Mouse (Mus musculus): ENCODE data around the gene Pdp2. TPM values are rescaled to one million over a fixed set of nuclear protein-coding genes. Genes with fewer than 3 reads are reported as not detected.
A peak's percentile ranks its signal among the peaks of the same experiment; 100 is the strongest.

Gene Pdp2
- polyA plus RNA-seq, 1 experiment from 2014 or later = 11.9 TPM

GRCm38 (mm10) chr8:104593536-104594325, 2.5 kb downstream of the Pdp2 start:
- no peaks in the 10 kb centered on the region for H3K27me3 ChIP-seq (replicated peaks; ENCODE audit: control insufficient read depth, insufficient read depth, low read length)
- H3K4me2 ChIP-seq (ENCODE audit: low read length) = no peak overlapping the region
- H3K9ac ChIP-seq (ENCODE audit: low read length) = no peak overlapping the region
- no peak overlapping the region for H3K4me3 ChIP-seq (ENCODE audit: low read depth, low read length)
- peaks cover 9% of the 10 kb centered on the region for H3K4me1 ChIP-seq (ENCODE audit: control insufficient read depth, insufficient read depth, low read length)
- H3K9me3 ChIP-seq (replicated peaks; ENCODE audit: control insufficient read depth, low read length) = no peaks in the 10 kb centered on the region
- WGBS = 95% methylated on average over 31 of the region's 31 CpGs
- peaks cover 31% of the 10 kb centered on the region for H3K36me3 ChIP-seq (ENCODE audit: control insufficient read depth, insufficient read depth, low read length)
- H3K27ac ChIP-seq (ENCODE audit: low read depth, low read length) = no peak overlapping the region
- no peak for DNase-seq (ENCODE audit: low spot score)
- ATAC-seq = no peak

- WGBS = 94% methylated on average over 19 of the region's 19 CpGs
- Histone ChIP-seq H3K9ac (ENCODE audit: low read length) (no peak overlapping the region), H3K9me3 (replicated peaks; ENCODE audit: control insufficient read depth, low read length) (no peaks in the 10 kb centered on the region), H3K4me2 (ENCODE audit: low read length) (no peak overlapping the region), H3K27me3 (replicated peaks; ENCODE audit: control insufficient read depth, insufficient read depth, low read length) (no peaks in the 10 kb centered on the region), H3K4me1 (ENCODE audit: control insufficient read depth, insufficient read depth, low read length) (peaks cover 9% of the 10 kb centered on the region), H3K4me3 (ENCODE audit: low read depth, low read length) (no peak overlapping the region), H3K36me3 (ENCODE audit: control insufficient read depth, insufficient read depth, low read length) (peaks cover 31% of the 10 kb centered on the region), H3K27ac (ENCODE audit: low read depth, low read length) (no peak overlapping the region)
- DNase-seq (ENCODE audit: low spot score) (no peak), ATAC-seq (no peak)
These were observed 3.5 kb downstream of the Pdp2 start for GRCm38 (mm10) chr8:104594611-104595362.

- H3K27me3 ChIP-seq (replicated peaks; ENCODE audit: control insufficient read depth, insufficient read depth, low read length) = no peaks in the 10 kb centered on the region
- no peak overlapping the region for H3K27ac ChIP-seq (ENCODE audit: low read depth, low read length)
- H3K9me3 ChIP-seq (replicated peaks; ENCODE audit: control insufficient read depth, low read length) = no peaks in the 10 kb centered on the region
- H3K4me1 ChIP-seq (ENCODE audit: control insufficient read depth, insufficient read depth, low read length) = peaks cover 9% of the 10 kb centered on the region
- no peak overlapping the region for H3K4me2 ChIP-seq (ENCODE audit: low read length)
- H3K9ac ChIP-seq (ENCODE audit: low read length) = no peak overlapping the region
- 83% methylated on average over 21 of the region's 21 CpGs for WGBS
- no peak overlapping the region for H3K4me3 ChIP-seq (ENCODE audit: low read depth, low read length)
- peaks cover 31% of the 10 kb centered on the region for H3K36me3 ChIP-seq (ENCODE audit: control insufficient read depth, insufficient read depth, low read length)
- ATAC-seq (no peak), DNase-seq (ENCODE audit: low spot score) (no peak)
These were observed 4.7 kb downstream of the Pdp2 start for GRCm38 (mm10) chr8:104595773-104596536.

- 80% methylated on average over 6 of the region's 6 CpGs for WGBS
- Histone ChIP-seq H3K4me3 (ENCODE audit: low read depth, low read length) (no peak overlapping the region), H3K4me1 (ENCODE audit: control insufficient read depth, insufficient read depth, low read length) (no peaks in the 10 kb centered on the region), H3K9me3 (replicated peaks; ENCODE audit: control insufficient read depth, low read length) (no peaks in the 10 kb centered on the region), H3K27ac (ENCODE audit: low read depth, low read length) (no peak overlapping the region), H3K4me2 (ENCODE audit: low read length) (no peak overlapping the region), H3K36me3 (ENCODE audit: control insufficient read depth, insufficient read depth, low read length) (peaks cover 31% of the 10 kb centered on the region), H3K27me3 (replicated peaks; ENCODE audit: control insufficient read depth, insufficient read depth, low read length) (no peaks in the 10 kb centered on the region), H3K9ac (ENCODE audit: low read length) (no peak overlapping the region)
- no peak for ATAC-seq
- DNase-seq (ENCODE audit: low spot score) = no peak
These were observed 6.4 kb downstream of the Pdp2 start for GRCm38 (mm10) chr8:104597656-104598055.

GRCm38 (mm10) chr8:104598496-104598895, 7.2 kb downstream of the Pdp2 start:
- no peak for ATAC-seq
- no peak overlapping the region for H3K9ac ChIP-seq (ENCODE audit: low read length)
- DNase-seq (ENCODE audit: low spot score) = peak; percentile 22

GRCm38 (mm10) chr8:104601386-104601785, 10.1 kb downstream of the Pdp2 start:
- 37% methylated on average over 7 of the region's 7 CpGs for WGBS

More at GRCm38 (mm10) chr8:104598496-104598895, 7.2 kb downstream of the Pdp2 start:
- Histone ChIP-seq H3K27me3 (replicated peaks; ENCODE audit: control insufficient read depth, insufficient read depth, low read length) (no peaks in the 10 kb centered on the region), H3K9me3 (replicated peaks; ENCODE audit: control insufficient read depth, low read length) (no peaks in the 10 kb centered on the region), H3K4me2 (ENCODE audit: low read length) (no peak overlapping the region), H3K36me3 (ENCODE audit: control insufficient read depth, insufficient read depth, low read length) (peaks cover 30% of the 10 kb centered on the region), H3K4me3 (ENCODE audit: low read depth, low read length) (no peak overlapping the region), H3K4me1 (ENCODE audit: control insufficient read depth, insufficient read depth, low read length) (no peaks in the 10 kb centered on the region), H3K27ac (ENCODE audit: low read depth, low read length) (no peak overlapping the region)
- 72% methylated on average over 6 of the region's 6 CpGs for WGBS

GRCm38 (mm10) chr8:104601941-104602371, 10.7 kb downstream of the Pdp2 start:
- under 1% methylated on average over 12 of the region's 12 CpGs for WGBS

More at GRCm38 (mm10) chr8:104601386-104601785, 10.1 kb downstream of the Pdp2 start:
- DNase-seq (ENCODE audit: low spot score) (no peak), ATAC-seq (no peak)
- Histone ChIP-seq H3K4me1 (ENCODE audit: control insufficient read depth, insufficient read depth, low read length) (no peaks in the 10 kb centered on the region), H3K9me3 (replicated peaks; ENCODE audit: control insufficient read depth, low read length) (no peaks in the 10 kb centered on the region), H3K36me3 (ENCODE audit: control insufficient read depth, insufficient read depth, low read length) (peaks cover 2% of the 10 kb centered on the region; the same call in 1 of the 2 replicates), H3K27me3 (replicated peaks; ENCODE audit: control insufficient read depth, insufficient read depth, low read length) (no peaks in the 10 kb centered on the region), H3K27ac (ENCODE audit: low read depth, low read length) (no peak overlapping the region), H3K9ac (ENCODE audit: low read length) (no peak overlapping the region), H3K4me2 (ENCODE audit: low read length) (no peak overlapping the region), H3K4me3 (ENCODE audit: low read depth, low read length) (no peak overlapping the region)

GRCm38 (mm10) chr8:104602468-104603244, 11.4 kb downstream of the Pdp2 start:
- Histone ChIP-seq H3K4me1 (ENCODE audit: control insufficient read depth, insufficient read depth, low read length) (no peaks in the 10 kb centered on the region), H3K4me3 (ENCODE audit: low read depth, low read length) (peak overlapping the region; percentile 14; the same call in 1 of the 2 replicates), H3K36me3 (ENCODE audit: control insufficient read depth, insufficient read depth, low read length) (no peaks in the 10 kb centered on the region), H3K9ac (ENCODE audit: low read length) (no peak overlapping the region), H3K27ac (ENCODE audit: low read depth, low read length) (no peak overlapping the region), H3K9me3 (replicated peaks; ENCODE audit: control insufficient read depth, low read length) (no peaks in the 10 kb centered on the region), H3K27me3 (replicated peaks; ENCODE audit: control insufficient read depth, insufficient read depth, low read length) (no peaks in the 10 kb centered on the region), H3K4me2 (ENCODE audit: low read length) (peak overlapping the region; percentile 48)
- WGBS = 17% methylated on average over 21 of the region's 21 CpGs
- DNase-seq (ENCODE audit: low spot score) (peak; percentile 95), ATAC-seq (peak; percentile 94)

More at GRCm38 (mm10) chr8:104601941-104602371, 10.7 kb downstream of the Pdp2 start:
- H3K27me3 ChIP-seq (replicated peaks; ENCODE audit: control insufficient read depth, insufficient read depth, low read length) = no peaks in the 10 kb centered on the region
- no peaks in the 10 kb centered on the region for H3K9me3 ChIP-seq (replicated peaks; ENCODE audit: control insufficient read depth, low read length)
- H3K4me2 ChIP-seq (ENCODE audit: low read length) = peak overlapping the region; percentile 48
- no peaks in the 10 kb centered on the region for H3K4me1 ChIP-seq (ENCODE audit: control insufficient read depth, insufficient read depth, low read length)
- DNase-seq (ENCODE audit: low spot score) (no peak), ATAC-seq (peak; percentile 25)
- H3K4me3 ChIP-seq (ENCODE audit: low read depth, low read length) = peak overlapping the region; percentile 14; the same call in 1 of the 2 replicates
- H3K36me3 ChIP-seq (ENCODE audit: control insufficient read depth, insufficient read depth, low read length) = no peaks in the 10 kb centered on the region; the same call in 1 of the 2 replicates
- no peak overlapping the region for H3K9ac ChIP-seq (ENCODE audit: low read length)
- no peak overlapping the region for H3K27ac ChIP-seq (ENCODE audit: low read depth, low read length)
